Mouse (Mus musculus) T-cell, adult 2 months (primary cell): ENCODE results near the gene C130050O18Rik.

Source experiments
- DNase-seq: peaks from one replicate; pipeline ENCODE4 v3.0.0; 2022; ENCODE audit warnings: low spot score

The C130050O18Rik gene

DNA sequence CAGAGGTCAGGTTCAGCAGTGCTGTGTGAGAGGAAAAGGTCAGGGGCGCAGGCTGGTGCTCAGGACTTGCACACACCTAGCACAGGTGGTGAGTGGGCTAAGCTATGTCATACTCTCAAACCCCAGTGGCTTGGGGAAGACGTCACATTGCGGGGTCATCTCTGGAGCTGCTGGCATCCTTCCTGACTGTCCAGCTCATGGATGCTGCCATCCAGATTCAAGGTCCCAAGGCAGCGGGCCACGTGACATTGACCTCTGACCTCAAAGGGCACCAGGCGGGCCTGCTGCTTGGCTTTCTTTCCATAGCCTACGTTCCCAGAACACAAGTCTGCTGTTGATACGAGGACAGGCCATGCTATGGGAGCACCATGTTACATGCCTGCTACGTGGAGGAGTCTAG, 21.9 kb downstream of the C130050O18Rik start:
- DNase-seq = no peak

DNA sequence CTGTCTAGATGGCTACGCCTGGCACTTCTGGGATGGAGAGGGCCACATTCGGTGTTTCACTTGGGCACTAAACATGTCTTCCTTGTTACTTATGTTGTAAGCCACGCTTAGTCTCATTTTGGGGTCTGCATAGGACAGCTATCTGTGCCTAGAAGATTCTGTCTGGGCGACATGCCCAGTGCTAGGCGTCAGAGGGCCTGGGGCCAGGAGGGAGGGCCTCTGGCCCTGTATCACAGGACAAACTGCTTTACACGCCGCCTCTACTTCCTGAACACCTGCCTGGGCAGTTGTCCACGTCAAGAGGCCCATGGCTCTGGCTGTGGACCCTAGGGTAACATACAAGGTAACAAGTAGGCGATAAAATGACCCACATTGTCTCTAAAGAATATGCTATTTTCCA, 22.9 kb downstream of the C130050O18Rik start:
- no peak for DNase-seq

DNA sequence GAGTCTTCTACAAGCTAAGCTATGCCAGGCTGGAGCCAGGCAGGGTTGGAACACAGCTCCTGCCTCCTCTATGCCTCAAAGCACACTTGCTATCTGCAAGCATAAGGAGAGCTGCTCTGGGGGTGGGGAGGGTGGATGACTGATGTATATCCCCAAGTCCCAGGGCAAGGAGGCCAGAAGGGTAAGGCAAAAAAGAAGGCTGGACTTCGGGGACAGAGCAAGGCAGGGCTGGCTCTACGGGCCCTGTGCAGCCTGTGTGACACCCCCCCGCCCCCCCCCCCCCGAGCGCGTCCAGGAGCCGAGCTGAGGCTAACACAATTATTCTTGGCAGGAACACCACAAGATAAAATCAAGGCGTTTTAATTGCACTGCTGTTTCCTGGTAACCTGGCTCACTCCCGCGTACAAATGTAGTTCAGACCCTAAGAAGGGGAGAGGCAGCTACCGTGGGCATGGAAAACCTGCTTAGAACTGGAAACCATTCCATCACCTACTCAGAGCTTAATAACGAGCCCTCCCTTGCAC, 24.8 kb downstream of the C130050O18Rik start:
- no peak for DNase-seq

DNA sequence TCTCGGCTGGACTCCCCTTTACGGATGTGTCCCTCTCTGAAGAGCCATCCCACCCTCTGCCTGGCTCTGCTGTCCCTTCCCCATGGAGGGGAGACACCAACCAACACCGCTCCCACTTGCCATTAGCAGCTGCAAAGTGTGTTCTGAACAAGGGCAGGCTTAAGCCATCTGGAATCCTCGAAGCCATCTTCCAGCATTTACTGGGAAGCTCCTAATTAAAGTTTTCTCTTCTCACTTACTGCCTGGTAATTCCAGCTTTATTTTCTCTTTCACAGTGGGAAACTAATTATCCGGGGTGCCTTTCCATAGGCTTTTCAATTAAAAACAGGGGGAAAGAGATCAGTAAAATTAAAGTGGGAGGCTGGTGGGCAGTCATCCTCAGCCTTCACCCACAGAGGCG, 27.3 kb downstream of the C130050O18Rik start:
- no peak for DNase-seq

DNA sequence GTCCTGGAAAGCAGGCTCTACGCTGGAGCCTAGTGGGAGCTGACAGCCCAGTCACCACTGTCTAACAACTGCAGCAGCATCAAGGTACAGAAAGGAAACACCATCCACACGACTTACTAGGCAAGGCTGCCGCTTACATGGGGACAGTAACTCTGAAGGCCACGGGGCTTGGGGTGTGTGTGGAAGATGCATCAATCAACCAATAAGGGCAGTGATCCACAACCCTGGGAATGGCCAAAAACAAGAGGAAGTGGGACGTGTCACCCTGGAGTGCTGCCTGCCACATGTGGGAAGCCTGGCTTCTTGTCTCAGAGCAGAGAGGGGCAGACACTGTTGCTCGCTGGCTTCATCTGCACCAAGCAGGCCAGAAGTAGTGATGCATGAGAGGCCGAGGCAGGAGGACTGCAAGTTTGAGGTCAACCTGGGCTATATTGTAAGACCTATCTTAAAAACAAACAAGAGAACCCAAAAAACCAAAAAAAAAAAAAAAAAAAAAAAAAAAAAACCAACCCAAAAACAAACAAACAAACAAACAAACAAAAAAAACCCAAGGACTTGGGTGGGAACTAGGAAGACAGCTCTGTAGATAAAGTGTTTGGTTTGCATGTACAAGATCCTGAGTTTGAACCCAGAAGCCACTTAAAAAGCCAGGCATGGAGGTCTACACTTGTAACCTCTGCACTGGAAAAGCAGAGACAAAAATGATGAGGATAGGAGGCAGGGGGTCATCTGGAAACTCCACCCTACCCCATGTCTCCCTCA, 27.8 kb downstream of the C130050O18Rik start:
- DNase-seq = no peak

DNA sequence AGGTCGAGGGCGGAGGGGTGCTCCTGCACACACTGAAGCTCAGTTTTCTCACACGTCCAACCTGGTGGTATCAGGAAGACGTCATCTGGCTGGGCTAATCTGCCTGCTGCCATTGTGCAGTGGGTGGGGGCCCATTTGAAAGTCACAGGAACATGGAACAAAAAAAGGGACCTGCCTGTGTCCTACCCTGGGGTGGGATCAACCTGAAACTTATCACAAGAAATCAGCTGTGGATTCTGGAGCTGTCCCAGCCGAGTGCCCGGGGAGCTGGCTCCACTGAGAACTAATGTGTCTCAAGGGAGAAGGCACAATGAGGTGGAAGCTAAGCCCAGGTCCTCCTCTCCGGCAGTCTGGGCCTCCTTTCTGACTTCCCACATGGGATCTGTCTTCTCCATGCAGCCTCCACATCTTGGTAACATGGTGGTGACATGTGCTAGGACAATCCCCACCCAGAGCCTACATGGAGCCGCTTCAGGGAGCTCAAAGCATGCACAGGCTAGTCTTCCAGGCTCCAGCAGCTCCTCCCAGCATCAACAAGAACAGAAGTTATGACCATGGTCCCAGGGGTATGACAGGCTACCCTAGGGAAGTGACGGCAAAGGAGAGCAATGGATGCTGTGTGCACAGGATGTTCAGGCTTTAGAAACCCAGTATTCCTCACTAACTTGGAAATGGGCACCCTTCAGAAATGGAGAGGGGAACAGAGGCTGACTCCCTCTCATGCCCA, 28.9 kb downstream of the C130050O18Rik start:
- no peak for DNase-seq

DNA sequence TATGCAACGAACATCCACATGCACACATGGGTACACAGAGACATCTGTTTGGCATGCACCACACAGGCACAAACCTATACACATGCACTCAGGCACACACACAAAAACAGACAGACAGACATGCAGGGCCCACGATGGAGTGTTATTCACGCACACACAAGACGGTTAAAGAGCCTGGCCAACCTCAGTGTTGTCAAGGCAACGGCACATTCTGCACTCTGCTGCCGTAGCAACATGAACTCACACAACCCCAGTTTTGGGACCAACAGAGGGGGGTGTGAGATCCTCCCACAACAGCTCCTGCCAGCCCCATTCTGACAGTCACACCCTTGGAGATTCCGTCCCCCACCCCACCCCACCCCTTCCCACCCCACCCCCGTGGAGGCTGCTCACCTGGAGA, 29.9 kb downstream of the C130050O18Rik start:
- no peak for DNase-seq

DNA sequence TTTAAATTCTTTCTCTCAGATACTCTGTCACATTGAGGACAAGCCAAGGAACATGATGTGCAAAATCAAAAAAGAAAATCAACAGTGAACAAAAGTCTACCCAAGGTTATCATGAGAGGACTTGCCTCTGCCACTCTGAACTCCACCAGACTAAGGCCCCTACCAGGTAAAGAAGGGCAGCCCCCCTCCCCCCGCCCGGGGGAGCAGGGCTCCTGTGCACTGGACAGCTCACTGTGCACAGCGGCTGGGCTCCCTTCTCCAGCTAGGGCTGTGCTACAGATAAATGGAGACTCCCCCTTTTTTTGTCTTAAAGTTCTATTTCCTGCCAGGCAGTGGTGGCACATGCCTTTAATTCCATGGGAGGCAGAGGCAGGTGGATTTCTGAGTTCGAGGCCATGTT, 32.7 kb downstream of the C130050O18Rik start:
- no peak for DNase-seq

DNA sequence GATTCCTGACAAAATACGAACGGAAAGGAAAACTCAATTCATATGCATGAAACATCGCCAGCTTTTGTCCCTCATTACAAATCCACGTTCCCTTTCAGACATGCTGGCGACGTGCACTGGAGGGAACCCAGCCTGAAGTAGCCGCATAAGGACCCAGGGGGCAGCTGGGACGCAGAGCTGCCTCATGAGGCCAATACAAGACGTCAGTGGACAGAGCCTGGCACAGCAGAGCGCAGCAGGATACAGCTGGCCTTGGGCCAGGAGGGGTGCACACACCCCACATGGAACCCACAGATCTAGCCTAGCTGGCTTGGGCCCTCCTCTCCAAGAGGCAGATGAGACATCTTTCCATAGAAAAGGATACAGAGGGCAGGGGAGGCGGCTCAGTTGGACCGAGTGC, 33.4 kb downstream of the C130050O18Rik start:
- DNase-seq = no peak

DNA sequence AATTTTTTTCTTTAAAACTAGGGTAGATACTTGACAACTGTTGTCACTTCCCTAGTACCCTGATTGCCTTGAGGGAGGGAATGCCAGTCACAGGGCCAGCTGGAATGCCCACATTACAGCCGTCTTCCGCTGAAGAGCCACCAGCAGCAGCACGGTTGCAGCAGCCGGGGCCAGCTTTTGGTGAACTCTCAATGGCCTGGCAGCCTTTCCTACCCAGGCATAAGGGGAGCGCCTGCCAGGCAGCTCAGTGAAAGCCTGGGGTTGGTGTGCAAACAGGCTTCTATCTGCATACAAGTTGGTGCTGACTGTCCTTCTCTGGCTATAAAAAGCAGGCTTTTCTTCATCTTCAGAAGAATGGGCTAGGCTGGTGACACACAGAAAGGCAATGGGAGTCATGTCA, 35.4 kb downstream of the C130050O18Rik start:
- DNase-seq = no peak

DNA sequence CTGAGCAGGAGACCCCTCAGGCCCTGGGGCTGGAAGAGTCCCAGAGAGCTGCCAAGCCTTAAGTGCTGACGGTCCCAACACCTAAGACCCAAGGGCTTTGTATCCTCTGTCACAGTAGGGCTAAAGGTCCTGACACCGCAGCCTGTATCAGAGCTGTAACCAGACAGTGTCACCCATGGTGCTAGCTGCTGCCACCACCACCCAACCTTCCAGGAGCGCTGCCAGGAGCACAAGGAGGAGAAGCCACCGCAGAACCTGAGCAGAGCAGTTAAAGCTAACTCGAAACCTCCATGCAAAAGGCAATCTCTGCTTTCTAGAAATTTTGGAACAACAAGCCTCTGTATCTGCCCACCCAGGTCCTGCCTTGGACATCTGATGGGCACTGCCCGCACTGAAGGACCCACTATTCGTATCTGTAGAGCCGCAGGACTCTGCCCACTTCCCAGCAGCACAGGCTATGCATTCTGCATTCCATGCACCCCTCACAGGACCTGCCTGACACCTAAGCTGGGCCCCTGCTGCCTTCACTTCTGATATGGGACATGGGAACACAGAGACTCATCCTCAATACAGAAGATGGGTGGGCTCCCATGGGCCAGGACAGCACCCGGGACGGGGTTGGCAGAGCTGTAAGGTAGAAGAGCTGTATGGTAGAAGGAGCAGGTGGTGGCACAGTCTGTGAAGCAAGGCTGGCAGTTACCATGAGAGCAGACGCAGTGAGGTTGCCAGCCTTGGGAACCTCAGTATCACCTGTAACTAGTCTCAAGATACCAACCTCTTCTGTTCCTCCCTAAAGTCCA, 36.0 kb downstream of the C130050O18Rik start:
- DNase-seq = no peak

DNA sequence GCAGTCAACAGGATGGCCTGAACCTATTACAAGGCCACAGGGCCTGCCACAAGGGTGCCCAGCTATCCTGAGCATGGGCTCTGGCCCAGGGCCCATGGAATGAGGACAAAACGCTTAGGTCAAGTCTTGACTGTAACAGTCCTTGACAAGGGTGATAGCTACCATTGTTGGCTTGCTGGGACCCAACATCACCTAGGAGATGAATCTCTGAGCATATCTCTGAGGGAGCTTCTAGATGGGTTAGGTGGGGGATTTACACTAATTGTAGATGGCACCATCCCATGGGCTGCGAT, 36.6 kb downstream of the C130050O18Rik start:
- no peak for DNase-seq

DNA sequence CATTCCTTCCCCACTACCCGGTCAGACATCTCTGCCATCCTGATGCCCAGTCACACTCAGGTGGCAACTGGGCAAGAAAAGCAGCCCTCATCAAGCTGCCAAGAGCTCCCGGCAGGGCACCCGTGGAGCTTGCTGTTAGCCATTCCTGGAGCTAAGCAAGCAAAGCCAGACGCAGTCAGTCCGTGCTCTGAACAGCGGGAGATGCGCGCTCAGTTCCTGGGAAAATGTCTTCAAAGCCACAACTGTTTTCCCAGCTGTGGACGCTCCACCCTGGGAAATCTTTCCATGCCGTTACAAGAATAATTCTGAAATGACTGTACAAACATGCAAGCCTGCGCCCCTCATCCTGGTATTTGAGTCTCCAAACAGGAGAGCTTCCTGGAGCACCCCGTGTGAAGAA, 37.3 kb downstream of the C130050O18Rik start:
- no peak for DNase-seq

DNA sequence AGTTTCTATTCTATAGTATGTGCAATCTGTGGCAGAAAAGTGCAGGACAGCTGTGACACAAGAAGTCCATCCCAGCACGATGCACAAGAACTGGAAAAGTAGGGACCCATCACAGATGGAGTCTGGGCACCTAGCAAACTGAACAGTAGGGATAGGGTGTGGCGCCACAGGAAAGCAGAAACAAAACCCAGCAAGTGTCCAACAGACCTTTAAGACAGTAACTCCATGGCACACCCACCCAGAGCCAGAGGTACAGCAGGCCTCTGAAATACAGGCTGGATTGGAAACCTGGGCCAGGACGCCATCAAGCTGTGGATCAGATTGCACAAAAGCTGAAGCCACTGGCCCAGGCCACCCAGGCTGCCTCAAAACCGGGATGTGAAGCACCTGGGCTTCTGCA, 37.9 kb downstream of the C130050O18Rik start:
- DNase-seq = no peak

DNA sequence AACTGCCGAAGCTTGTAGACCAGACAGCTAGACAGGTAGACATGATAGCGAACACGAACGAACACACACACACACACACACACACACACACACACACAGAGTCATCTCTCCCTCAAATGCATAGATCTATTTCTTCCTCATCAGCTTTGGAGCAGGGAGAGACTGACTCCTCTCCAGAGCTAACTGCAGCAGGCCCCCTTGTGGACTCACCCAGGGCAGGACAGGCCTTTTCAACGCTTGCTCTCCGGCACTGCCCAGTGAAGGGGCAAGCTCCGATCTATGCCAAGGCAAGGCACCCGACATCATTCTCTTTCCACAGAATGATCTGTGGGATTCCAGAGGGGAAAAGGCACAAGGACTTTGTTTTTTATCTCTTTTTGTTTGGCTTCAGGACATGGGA, 40.2 kb downstream of the C130050O18Rik start:
- DNase-seq = no peak

DNA sequence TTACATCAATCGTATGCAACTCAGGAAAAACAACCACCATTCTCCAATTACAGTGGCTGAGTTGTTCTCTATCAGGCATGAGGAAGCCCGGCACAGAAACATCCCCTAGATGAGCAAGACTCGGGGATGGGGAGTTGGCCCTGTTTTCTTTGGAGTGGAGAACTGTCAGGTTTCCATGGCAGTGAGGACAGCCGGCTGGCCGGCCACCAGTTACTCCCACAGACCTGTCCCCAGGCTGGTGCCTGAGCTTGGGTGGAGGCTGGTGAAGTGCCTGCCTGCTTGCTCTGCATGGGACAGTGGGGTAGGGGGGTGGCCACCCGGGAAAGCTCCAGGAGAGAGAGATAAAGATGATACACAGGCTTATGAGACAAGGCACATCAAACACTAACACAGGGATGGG, 42.9 kb downstream of the C130050O18Rik start:
- DNase-seq = no peak

DNA sequence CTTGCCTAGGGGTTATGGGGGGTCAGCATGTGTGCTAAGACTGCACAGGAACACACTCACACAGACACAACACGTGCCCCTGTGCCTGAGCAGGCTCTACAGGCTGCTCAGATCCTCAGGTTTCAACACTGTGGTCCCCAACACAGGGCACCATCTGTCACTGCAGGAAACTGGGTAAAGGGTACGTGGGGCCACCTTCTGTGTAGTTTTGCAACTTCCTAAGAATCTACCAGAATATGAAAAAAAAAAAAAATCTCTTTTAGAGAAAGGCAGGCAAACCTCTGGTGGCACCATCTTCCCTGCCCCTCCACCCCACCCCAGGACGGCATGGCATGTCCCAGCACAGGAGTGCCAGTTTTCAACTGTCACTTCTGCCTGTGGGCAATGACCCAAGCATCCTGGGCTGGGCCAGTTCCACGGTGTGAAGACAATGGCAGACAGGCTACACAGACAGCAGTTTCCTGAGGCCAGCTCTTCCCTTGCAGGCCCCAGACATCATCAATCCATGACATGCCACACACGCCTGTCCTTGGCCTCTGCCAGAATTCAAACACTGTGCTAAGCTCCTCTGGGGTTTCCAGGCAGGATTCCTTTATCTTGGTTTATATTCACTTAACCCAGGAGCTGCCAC, 44.2 kb downstream of the C130050O18Rik start:
- no peak for DNase-seq

DNA sequence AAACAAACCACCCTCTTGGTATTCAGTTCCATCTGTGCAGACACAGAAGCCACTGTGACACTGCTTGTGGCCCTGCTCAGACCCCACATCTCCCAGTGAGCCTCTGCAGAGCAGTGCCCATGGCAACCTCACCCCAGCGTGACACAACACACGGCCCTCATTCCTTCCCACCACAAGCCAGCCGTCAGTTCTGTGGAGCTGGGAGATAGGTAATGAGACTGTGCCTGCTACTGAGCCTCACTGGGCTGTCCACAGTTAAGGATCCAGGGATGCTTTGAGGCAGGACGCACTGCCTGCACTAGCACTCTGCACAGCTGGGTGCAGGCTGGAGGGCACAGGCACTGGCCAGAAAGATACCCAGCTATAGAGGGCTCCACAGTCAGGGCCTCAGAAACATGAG, 44.8 kb downstream of the C130050O18Rik start:
- DNase-seq = no peak

DNA sequence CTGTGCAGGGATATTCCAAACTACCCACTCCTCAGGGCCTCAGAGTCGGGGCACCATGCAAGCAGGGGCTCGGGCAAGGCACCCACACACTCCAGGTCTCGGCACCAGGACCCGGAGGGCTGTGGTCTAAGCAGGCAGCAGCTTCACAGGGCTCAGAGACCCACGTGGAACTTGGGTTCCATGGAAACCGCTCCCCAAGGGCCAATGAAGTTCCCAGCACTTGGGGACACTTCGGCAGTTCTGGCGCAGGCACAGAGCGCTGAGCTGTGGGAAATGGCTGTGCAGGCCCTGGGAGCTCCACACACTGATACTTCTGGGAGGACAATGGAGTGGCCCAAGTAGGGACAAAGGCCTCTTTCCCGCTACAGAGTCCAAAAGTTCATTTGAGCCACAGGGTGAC, 48.0 kb downstream of the C130050O18Rik start:
- no peak for DNase-seq

DNA sequence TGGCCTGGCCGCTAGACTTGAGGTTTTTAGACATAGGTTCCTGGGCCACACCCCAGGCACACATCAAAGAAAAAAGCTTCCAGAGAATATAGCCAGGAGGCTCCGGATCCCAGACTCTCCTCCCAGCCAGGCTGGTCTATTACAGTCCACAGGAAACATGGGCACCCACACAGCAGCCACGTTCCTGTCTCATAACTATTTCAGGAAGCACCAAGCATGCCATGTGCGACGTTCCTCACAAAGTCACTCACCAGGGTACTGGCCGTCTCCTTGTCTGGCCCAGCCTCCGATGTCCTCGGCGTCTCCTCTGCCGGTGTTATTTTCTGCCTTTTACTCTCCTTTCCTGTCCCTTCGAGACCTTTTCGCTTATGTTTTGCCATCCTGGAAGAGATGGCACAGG, 50.1 kb downstream of the C130050O18Rik start:
- no peak for DNase-seq

DNA sequence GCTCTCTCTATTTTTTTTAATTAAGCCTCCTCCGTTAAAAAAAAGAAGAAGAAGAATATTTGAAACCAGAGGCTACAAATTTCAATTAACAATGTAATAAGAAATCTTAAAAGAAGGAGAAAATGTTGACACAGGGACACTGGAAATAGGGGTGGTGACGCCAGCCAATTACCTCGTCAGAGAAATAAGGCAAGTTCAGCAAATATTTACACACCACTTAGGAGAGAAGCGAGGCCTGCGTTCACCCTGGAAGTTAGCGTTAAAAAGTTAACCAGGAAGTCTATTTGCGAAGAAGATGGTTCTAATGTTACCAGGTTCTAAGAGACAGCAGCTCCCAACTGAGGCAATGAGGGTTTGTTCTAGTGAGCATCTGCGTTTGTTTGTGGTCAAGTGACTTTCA, 52.2 kb downstream of the C130050O18Rik start:
- no peak for DNase-seq

DNA sequence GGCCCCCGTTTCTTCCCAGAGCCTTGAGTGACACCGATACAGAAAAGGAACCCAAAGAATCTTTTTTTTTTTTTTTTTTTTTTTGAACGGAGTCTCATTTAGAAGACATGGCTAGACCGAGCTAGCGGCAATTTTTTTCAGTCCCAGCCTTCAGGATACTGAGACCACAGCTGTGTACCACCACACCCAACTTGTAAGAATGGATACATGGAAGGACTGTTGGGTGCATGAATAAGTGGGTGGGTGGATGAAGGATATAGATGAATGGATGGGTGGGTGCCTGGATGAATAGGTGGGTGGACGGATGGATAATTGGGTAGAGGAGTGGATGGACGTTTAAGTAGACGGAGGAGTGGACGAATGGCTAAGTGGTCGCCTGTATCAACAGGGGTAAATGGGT, 54.9 kb downstream of the C130050O18Rik start:
- no peak for DNase-seq
